11 mouse cellular contexts compared by ENCODE assay signal in the genomic region with DNA sequence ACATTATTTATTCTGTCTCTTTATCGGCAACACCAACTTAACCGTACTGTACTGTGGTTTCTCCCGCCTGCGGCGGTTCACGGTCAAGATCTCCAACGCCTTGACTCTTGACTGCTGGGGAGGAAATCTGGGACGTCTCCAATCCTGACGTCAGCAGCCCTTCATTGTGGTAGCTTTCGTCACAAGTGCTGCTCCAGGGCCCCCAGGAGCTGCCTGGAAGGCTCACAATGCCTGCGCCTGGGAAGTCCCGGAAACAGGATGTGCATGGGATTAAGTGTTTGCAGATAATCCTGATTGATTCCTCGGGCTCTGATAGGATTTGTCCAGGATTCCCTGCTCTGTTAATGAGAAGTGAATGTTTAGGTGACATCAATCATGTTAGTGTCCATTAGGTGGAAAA.
DNase-seq lines count a peak whose midpoint lies in the region; ATAC-seq and TF ChIP-seq lines count a peak whose summit lies in the region.
"Had no signal": no experiment of that assay in that cellular context is flagged by ENCODE, and none has a peak within 500 bp of the region (broad histone marks: within the 10 kb centered on the region; RNA-seq: fewer than 3 reads in every experiment).

No protein-coding gene starts in this region.

- no peak overlapping the region for H3K9ac ChIP-seq in heart, embryonic 13.5 days
- no peak overlapping the region for H3K9ac ChIP-seq in lung, embryonic 14.5 days
- no peak overlapping the region for H3K9ac ChIP-seq in intestine, embryonic 16.5 days (ENCODE audit: low read depth, low read length)
- H3K9ac ChIP-seq: lung, embryonic 15.5 days had no signal

- no peaks in the 10 kb centered on the region for H3K36me3 ChIP-seq in heart, embryonic 13.5 days
- H3K36me3 ChIP-seq in lung, embryonic 14.5 days (ENCODE audit: insufficient read depth) = no peaks in the 10 kb centered on the region
- no peaks in the 10 kb centered on the region for H3K36me3 ChIP-seq in intestine, embryonic 16.5 days (ENCODE audit: control insufficient read depth, insufficient read depth, low read length)
- H3K36me3 ChIP-seq: lung, embryonic 15.5 days had no signal

- no peak for ATAC-seq in heart, embryonic 13.5 days (ENCODE audit: extremely low read depth, insufficient number of reproducible peaks, low FRiP score, low TSS enrichment)
- 0 out of 2 replicates have a peak, but pooled peaks have one; percentile 36 for ATAC-seq in lung, embryonic 14.5 days (ENCODE audit: insufficient read depth)
- no peak for ATAC-seq in intestine, embryonic 16.5 days
- ATAC-seq: inflammation-experienced regulatory T-cells, adult 6 months had no signal

- H3K4me2 ChIP-seq in heart, embryonic 13.5 days = no peak overlapping the region
- no peak overlapping the region; the same call in 1 of the 2 replicates for H3K4me2 ChIP-seq in lung, embryonic 14.5 days
- no peak overlapping the region for H3K4me2 ChIP-seq in intestine, embryonic 16.5 days (ENCODE audit: low read depth, low read length)
- H3K4me2 ChIP-seq: lung, embryonic 15.5 days had no signal

- H3K4me1 ChIP-seq in heart, embryonic 13.5 days = peaks cover 25% of the 10 kb centered on the region
- 0 out of 2 replicates have a peak, but pooled peaks cover 3% of the 10 kb centered on the region for H3K4me1 ChIP-seq in lung, embryonic 14.5 days (ENCODE audit: insufficient read depth)
- H3K4me1 ChIP-seq in intestine, embryonic 16.5 days (ENCODE audit: control insufficient read depth, insufficient read depth, low read length) = no peaks in the 10 kb centered on the region

- H3K27me3 ChIP-seq in heart, embryonic 13.5 days (replicated peaks) = no peaks in the 10 kb centered on the region; the same call in 1 of the 2 replicates
- no peaks in the 10 kb centered on the region for H3K27me3 ChIP-seq in lung, embryonic 14.5 days (ENCODE audit: insufficient read depth, low read length)
- no peaks in the 10 kb centered on the region for H3K27me3 ChIP-seq in intestine, embryonic 16.5 days (replicated peaks; ENCODE audit: control insufficient read depth, insufficient read depth, low read length)
- H3K27me3 ChIP-seq: lung, embryonic 15.5 days had no signal

- peak; percentile 94 for DNase-seq in heart, adult 11 months
- no peak for DNase-seq in heart, postnatal 25 days (ENCODE audit: low spot score)
- DNase-seq in ZHBTc4 (ENCODE audit: low read depth, low spot score) = peak; percentile 18
- DNase-seq in lung, embryonic 14.5 days = peak; percentile 74
- no peak for DNase-seq in spleen, postnatal 4 days (ENCODE audit: low spot score in 2 of 2)
- DNase-seq in urinary bladder, adult 2 months (ENCODE audit: low spot score) = no peak
- DNase-seq: cerebellum, postnatal 25 days had no signal

- H3K27ac ChIP-seq in heart, embryonic 13.5 days (replicated peaks) = peak overlapping the region; percentile 1; the same call in 1 of the 2 replicates
- no peak overlapping the region for H3K27ac ChIP-seq in lung, embryonic 14.5 days (ENCODE audit: low read depth)
- no peak overlapping the region for H3K27ac ChIP-seq in intestine, embryonic 16.5 days (ENCODE audit: low read length)
- H3K27ac ChIP-seq: lung, embryonic 15.5 days had no signal

- H3K9me3 ChIP-seq in heart, embryonic 13.5 days = no peaks in the 10 kb centered on the region
- no peaks in the 10 kb centered on the region for H3K9me3 ChIP-seq in lung, embryonic 14.5 days (ENCODE audit: low read depth, low read length)
- no peaks in the 10 kb centered on the region for H3K9me3 ChIP-seq in intestine, embryonic 16.5 days (ENCODE audit: control insufficient read depth, low read length)
- H3K9me3 ChIP-seq: lung, embryonic 15.5 days had no signal

- intact Hi-C loops in heart, postnatal 25 days (cut with DNase I) = loop anchor here (5.0 to 10.0 kb wide), 3 partner anchors 53 to 255 kb away; a partner anchor contains a TSS

- H3K4me3 ChIP-seq in heart, embryonic 13.5 days = no peak overlapping the region
- no peak overlapping the region for H3K4me3 ChIP-seq in lung, embryonic 14.5 days (ENCODE audit: low read depth, low read length)
- H3K4me3 ChIP-seq in intestine, embryonic 16.5 days (ENCODE audit: low read length) = no peak overlapping the region
- H3K4me3 ChIP-seq: lung, embryonic 15.5 days had no signal

- no peak for TF ChIP-seq CTCF in lung, embryonic 14.5 days (IDR thresholded peaks at IDR 0.05; ENCODE audit: low read depth)

- 38% methylated on average over 13 of the region's 13 CpGs for WGBS in heart, embryonic 13.5 days
- 33% methylated on average over 13 of the region's 13 CpGs for WGBS in lung, embryonic 14.5 days
- WGBS in intestine, embryonic 16.5 days = 55% methylated on average over 13 of the region's 13 CpGs

Comparison
In these comparisons a context has a peak if more than half of its experiments do, and no peak if none do; other contexts are left out.
1. DNase-seq: peak in heart, adult 11 months (single experiment), ZHBTc4 (single experiment) and lung, embryonic 14.5 days (single experiment); none in heart, postnatal 25 days (single experiment), spleen, postnatal 4 days (0 of 2) and urinary bladder, adult 2 months (single experiment).